Comparison of ENCODE assay signal across 8 mouse cellular contexts in genomic region chr4:148626623-148627185, GRCm38 (mm10). TPM values are rescaled to one million over a fixed set of nuclear protein-coding genes. Genes with fewer than 3 reads are reported as not detected.
DNase-seq lines count a peak whose midpoint lies in the region; ATAC-seq lines count a peak whose summit lies in the region.

Tardbp (minus strand) TSS chr4:148627019.

- H3K9me3 ChIP-seq in heart, embryonic 14.5 days (ENCODE audit: control insufficient read depth, low read length) = no peaks in the 10 kb centered on the region
- no peaks in the 10 kb centered on the region for H3K9me3 ChIP-seq in liver, embryonic 13.5 days (replicated peaks)
- no peaks in the 10 kb centered on the region for H3K9me3 ChIP-seq in stomach, embryonic 16.5 days (replicated peaks; ENCODE audit: control insufficient read depth, low read length)

- H3K4me1 ChIP-seq in brown adipose tissue, adult 24 weeks (ENCODE audit: control insufficient read depth, insufficient read depth, insufficient read length, low read length) = peaks cover 9% of the 10 kb centered on the region
- H3K4me1 ChIP-seq in heart, embryonic 14.5 days (ENCODE audit: control insufficient read depth in 2 of 2, insufficient read depth in 2 of 2, low read length in 2 of 2) = peaks cover 2 to 17% of the 10 kb centered on the region in 2 experiments; a peak in 3 of 4 replicates
- H3K4me1 ChIP-seq in liver, embryonic 13.5 days (replicated peaks) = peaks cover 40% of the 10 kb centered on the region
- H3K4me1 ChIP-seq in stomach, embryonic 16.5 days (ENCODE audit: control insufficient read depth, insufficient read depth, low read length) = peaks cover 20% of the 10 kb centered on the region

- peak within 1 kb of the TSS; percentile 89 for H3K27ac ChIP-seq in brown adipose tissue, adult 24 weeks (replicated peaks; ENCODE audit: low read depth, low read length)
- peak within 1 kb of the TSS; percentile 89 to 97 for H3K27ac ChIP-seq in heart, embryonic 14.5 days (replicated peaks in 1 of 2; ENCODE audit: control insufficient read depth in 1 of 2, insufficient read depth in 1 of 2, low read depth in 2 of 2, low read length in 2 of 2)
- peak within 1 kb of the TSS; percentile 92 for H3K27ac ChIP-seq in liver, embryonic 13.5 days
- peak within 1 kb of the TSS; percentile 95 for H3K27ac ChIP-seq in stomach, embryonic 16.5 days (ENCODE audit: low read length)

- under 1% methylated on average over 49 of the region's 51 CpGs for WGBS in heart, embryonic 14.5 days
- WGBS in liver, embryonic 13.5 days (ENCODE audit: insufficient replicate concordance) = 0% methylated on average over 51 of the region's 51 CpGs
- under 1% methylated on average over 51 of the region's 51 CpGs for WGBS in stomach, embryonic 16.5 days

- DNase-seq in CD4-positive, CD25-positive, alpha-beta regulatory T cell, adult 2 months (ENCODE audit: low read depth, low spot score) = peak; percentile 99
- DNase-seq in fibroblast of lung, adult 2 months (ENCODE audit: low read depth) = peak; percentile 80
- DNase-seq in kidney, postnatal 14 days = peak; percentile 98
- DNase-seq in liver, embryonic 13.5 days = peak; percentile 91
- peak; percentile 95 for DNase-seq in neural tube, embryonic 10.5 days (ENCODE audit: extremely low spot score, low spot score)

- peak within 1 kb of the TSS; percentile 76 for H3K4me2 ChIP-seq in heart, embryonic 14.5 days (ENCODE audit: low read length)
- H3K4me2 ChIP-seq in liver, embryonic 13.5 days = peak within 1 kb of the TSS; percentile 79
- peak within 1 kb of the TSS; percentile 91 for H3K4me2 ChIP-seq in stomach, embryonic 16.5 days (ENCODE audit: low read depth, low read length)

- peaks cover 36% of the 10 kb centered on the region for H3K36me3 ChIP-seq in heart, embryonic 14.5 days (ENCODE audit: control insufficient read depth, insufficient read depth, low read length)
- peaks cover 35% of the 10 kb centered on the region for H3K36me3 ChIP-seq in liver, embryonic 13.5 days
- H3K36me3 ChIP-seq in stomach, embryonic 16.5 days (ENCODE audit: control insufficient read depth, insufficient read depth, low read length) = peaks cover 21% of the 10 kb centered on the region; the same call in 1 of the 2 replicates

- H3K4me3 ChIP-seq in brown adipose tissue, adult 24 weeks (ENCODE audit: insufficient read depth, low read depth, low read length) = peak within 1 kb of the TSS; percentile 89
- peak within 1 kb of the TSS; percentile 69 to 100 for H3K4me3 ChIP-seq in heart, embryonic 14.5 days (ENCODE audit: control insufficient read depth in 1 of 2, insufficient read depth in 1 of 2, low read depth in 1 of 2, low read length in 2 of 2)
- H3K4me3 ChIP-seq in liver, embryonic 13.5 days (replicated peaks) = peak within 1 kb of the TSS; percentile 86
- peak within 1 kb of the TSS; percentile 96 for H3K4me3 ChIP-seq in stomach, embryonic 16.5 days (replicated peaks; ENCODE audit: low read length)

- peak within 1 kb of the TSS; percentile 100 for H3K9ac ChIP-seq in heart, embryonic 14.5 days (ENCODE audit: low read length)
- H3K9ac ChIP-seq in liver, embryonic 13.5 days = peak within 1 kb of the TSS; percentile 93
- H3K9ac ChIP-seq in stomach, embryonic 16.5 days (ENCODE audit: low read length) = peak within 1 kb of the TSS; percentile 100

- H3K27me3 ChIP-seq in heart, embryonic 14.5 days (ENCODE audit: control insufficient read depth, insufficient read depth, low read length) = no peaks in the 10 kb centered on the region
- H3K27me3 ChIP-seq in liver, embryonic 13.5 days = no peaks in the 10 kb centered on the region
- no peaks in the 10 kb centered on the region for H3K27me3 ChIP-seq in stomach, embryonic 16.5 days (ENCODE audit: control insufficient read depth, insufficient read depth, low read length)

- peak; percentile 93 for ATAC-seq in heart, embryonic 14.5 days (ENCODE audit: insufficient number of reproducible peaks, insufficient read depth, low FRiP score, low read depth)
- peak; percentile 91 for ATAC-seq in liver, embryonic 13.5 days (ENCODE audit: low read depth)
- ATAC-seq in stomach, embryonic 16.5 days (ENCODE audit: insufficient read depth, low FRiP score) = peak; percentile 97

RNA-seq across cellular contexts. Expression of gene Tardbp, which starts in this region (rescaled TPM):
- polyA plus RNA-seq in brown adipose tissue, adult 24 weeks (2012; ENCODE audit: insufficient read depth, insufficient read length, missing spikeins) = 132 and 193 TPM in 2 replicates
- polyA plus RNA-seq in heart, embryonic 14.5 days (2014; fragmentation: Nextera tagmentation; extraction: Ambion mirVana) = 80.9 and 87.6 TPM in 2 replicates
- polyA plus RNA-seq in liver, embryonic 13.5 days (2015; fragmentation: Nextera tagmentation; extraction: Ambion mirVana) = 180 and 240 TPM in 2 replicates
- 284 and 286 TPM in 2 replicates for polyA plus RNA-seq in stomach, embryonic 16.5 days (2015; fragmentation: Nextera tagmentation; extraction: Ambion mirVana)

Comparison
In these comparisons a context has a peak if more than half of its experiments do, and no peak if none do; other contexts are left out.
1. Peak in every context shown above with its lines: DNase-seq, ATAC-seq, H3K4me3 ChIP-seq and H3K27ac ChIP-seq.